Mouse (Mus musculus) MEL (cell line): Measurements from ENCODE around the gene Lrsam1. TPM values are rescaled to one million over a fixed set of nuclear protein-coding genes. Genes with fewer than 3 reads are reported as not detected.

Experiments used
- DNase-seq: peaks from one replicate; pipeline ENCODE4 v3.0.0; 2011; ENCODE audit warnings: low read depth, low spot score
- H3K27ac ChIP-seq: 2 replicates; pipeline ENCODE4 v1.5.1; 2012; ENCODE audit warnings: low read depth, mild to moderate bottlenecking, control low read depth, low read length, moderate library complexity; ENCODE audit not compliant: control insufficient read depth
- H3K27me3 ChIP-seq, 2 experiments: fragments of 150-350 bp in 1 of 2; sonication (generic) in 1 of 2; 2 replicates each; pipeline ENCODE4 v1.6.1; 2012; ENCODE audit warnings: low read length in 2 of 2, mild to moderate bottlenecking in 2 of 2, improper control_type of control experiment in 1 of 2, moderate library complexity in 1 of 2; ENCODE audit not compliant: insufficient read depth in 2 of 2, control insufficient read depth in 1 of 2
- H3K36me3 ChIP-seq, 2 experiments: 2 replicates each; pipeline ENCODE4 v1.6.1; 2012 to 2014; ENCODE audit warnings: low read length in 2 of 2, improper control_type of control experiment in 1 of 2, inconsistent platforms in 1 of 2, mild to moderate bottlenecking in 1 of 2; ENCODE audit not compliant: insufficient read depth in 2 of 2, control insufficient read depth in 1 of 2
- H3K4me1 ChIP-seq, 2 experiments: fragments of 150-350 bp in 1 of 2; sonication (generic) in 1 of 2; 2 replicates each; pipeline ENCODE4 v1.6.1; 2012; ENCODE audit warnings: low read length in 2 of 2, improper control_type of control experiment in 1 of 2, mild to moderate bottlenecking in 1 of 2; ENCODE audit not compliant: insufficient read depth in 2 of 2, control insufficient read depth in 1 of 2
- H3K4me3 ChIP-seq, 2 experiments: fragments of 150-350 bp in 1 of 2; sonication (generic) in 1 of 2; 2 replicates each; pipeline ENCODE4 v1.5.1; 2012; ENCODE audit warnings: low read depth in 2 of 2, low read length in 2 of 2, mild to moderate bottlenecking in 2 of 2, moderate library complexity in 2 of 2, control low read depth in 1 of 2, improper control_type of control experiment in 1 of 2; ENCODE audit not compliant: control insufficient read depth in 1 of 2, insufficient read depth in 1 of 2
- H3K79me2 ChIP-seq: 2 replicates; pipeline ENCODE4 v1.6.1; 2012; ENCODE audit warnings: mild to moderate bottlenecking, low read length, moderate library complexity; ENCODE audit not compliant: control insufficient read depth, poor library complexity, insufficient read depth
- H3K9ac ChIP-seq: 2 replicates; pipeline ENCODE4 v1.6.1; 2012; ENCODE audit warnings: low read depth, mild to moderate bottlenecking, control low read depth, low read length, moderate library complexity; ENCODE audit not compliant: control insufficient read depth, poor library complexity, severe bottlenecking
- H3K9me3 ChIP-seq: fragments of 150-350 bp; sonication (generic); replicated peaks from 2 replicates; pipeline ENCODE4 v1.6.1; 2012; ENCODE audit warnings: mild to moderate bottlenecking, low read length, improper control_type of control experiment, moderate library complexity; ENCODE audit not compliant: insufficient read depth
- CHD2 ChIP-seq: IDR thresholded peaks from 2 replicates; pipeline ENCODE4 v1.6.1; 2011; ENCODE audit warnings: low read length, improper control_type of control experiment
- CTCF ChIP-seq, 3 experiments: IDR thresholded peaks in 2 of 3; conservative IDR thresholded peaks in 1 of 3; 2 replicates each; pipeline ENCODE4 v1.5.1; 2011 to 2012; ENCODE audit warnings: low read length in 3 of 3, low read depth in 2 of 3, mild to moderate bottlenecking in 2 of 3, improper control_type of control experiment in 1 of 3, inconsistent platforms in 1 of 3, mixed read lengths in 1 of 3, moderate library complexity in 1 of 3; ENCODE audit not compliant: control insufficient read depth in 1 of 3, insufficient read depth in 1 of 3, poor library complexity in 1 of 3, severe bottlenecking in 1 of 3
- GATA1 ChIP-seq: IDR thresholded peaks from 2 replicates; pipeline ENCODE4 v1.6.1; 2011; ENCODE audit warnings: low read depth, low read length, improper control_type of control experiment
- HCFC1 ChIP-seq: IDR thresholded peaks from 2 replicates; pipeline ENCODE4 v1.6.1; 2012; ENCODE audit warnings: low read depth, mild to moderate bottlenecking, inconsistent platforms, low read length, improper control_type of control experiment, moderate library complexity
- MXI1 ChIP-seq: IDR thresholded peaks from 2 replicates; pipeline ENCODE4 v1.6.1; 2011; ENCODE audit warnings: mild to moderate bottlenecking, low read depth, low read length, improper control_type of control experiment
- POLR2A ChIP-seq, 2 experiments: IDR thresholded peaks; 2 replicates each; pipeline ENCODE4 v1.6.1; 2011 to 2012; ENCODE audit warnings: low read length in 2 of 2, mild to moderate bottlenecking in 2 of 2, control low read depth in 1 of 2, improper control_type of control experiment in 1 of 2, low read depth in 1 of 2, moderate library complexity in 1 of 2; ENCODE audit not compliant: control insufficient read depth in 1 of 2, insufficient read depth in 1 of 2, poor library complexity in 1 of 2
- POLR2AphosphoS5 ChIP-seq: IDR thresholded peaks from 2 replicates; pipeline ENCODE4 v1.6.1; 2012; ENCODE audit warnings: low read depth, borderline replicate concordance, mild to moderate bottlenecking, inconsistent platforms, low read length, moderate library complexity, mixed read lengths
- RAD21 ChIP-seq: IDR thresholded peaks from 2 replicates; pipeline ENCODE4 v1.6.1; 2011; ENCODE audit warnings: mild to moderate bottlenecking, low read depth, low read length, improper control_type of control experiment
- SIN3A ChIP-seq: IDR thresholded peaks from 2 replicates; pipeline ENCODE4 v1.6.1; 2012; ENCODE audit warnings: low read length, improper control_type of control experiment, inconsistent platforms
- SMC3 ChIP-seq: IDR thresholded peaks from 2 replicates; pipeline ENCODE4 v1.6.1; 2011; ENCODE audit warnings: low read depth, low read length, improper control_type of control experiment
- USF2 ChIP-seq, 2 experiments: IDR thresholded peaks; 2 replicates each; pipeline ENCODE4 v1.6.1; 2011 to 2012; ENCODE audit warnings: improper control_type of control experiment in 2 of 2, low read length in 2 of 2, borderline replicate concordance in 1 of 2, inconsistent platforms in 1 of 2, low read depth in 1 of 2, mild to moderate bottlenecking in 1 of 2; ENCODE audit not compliant: insufficient read depth in 1 of 2
- ZC3H11A ChIP-seq: IDR thresholded peaks from 2 replicates; pipeline ENCODE4 v1.6.1; 2012; ENCODE audit warnings: low read depth, mild to moderate bottlenecking, inconsistent platforms, low read length, improper control_type of control experiment
- polyA plus RNA-seq, 2 experiments: library from polyadenylated mRNA; stranded (reverse) in 1 of 2; unstranded in 1 of 2; fragments of >175 nt in 1 of 2; fragments of >200 nt in 1 of 2; gene quantifications; 2 replicates each; pipeline versions ENCODE4 v1.2.1 to v1.2.4; 2012; ENCODE audit warnings: low replicate concordance in 2 of 2, low read depth in 1 of 2; ENCODE audit not compliant: insufficient read length in 2 of 2, insufficient read depth in 1 of 2, missing spikeins in 1 of 2
- total RNA-seq: library from RNA; depleted of rRNA; stranded (reverse); fragments of 300-350 nt; gene quantifications from 2 replicates; pipeline ENCODE4 v1.2.3, GENCODE M21; 2012

Lrsam1 gene
- total and polyA plus RNA-seq, 3 experiments = 14.2 to 17.9 TPM; not detected in 1

DNA sequence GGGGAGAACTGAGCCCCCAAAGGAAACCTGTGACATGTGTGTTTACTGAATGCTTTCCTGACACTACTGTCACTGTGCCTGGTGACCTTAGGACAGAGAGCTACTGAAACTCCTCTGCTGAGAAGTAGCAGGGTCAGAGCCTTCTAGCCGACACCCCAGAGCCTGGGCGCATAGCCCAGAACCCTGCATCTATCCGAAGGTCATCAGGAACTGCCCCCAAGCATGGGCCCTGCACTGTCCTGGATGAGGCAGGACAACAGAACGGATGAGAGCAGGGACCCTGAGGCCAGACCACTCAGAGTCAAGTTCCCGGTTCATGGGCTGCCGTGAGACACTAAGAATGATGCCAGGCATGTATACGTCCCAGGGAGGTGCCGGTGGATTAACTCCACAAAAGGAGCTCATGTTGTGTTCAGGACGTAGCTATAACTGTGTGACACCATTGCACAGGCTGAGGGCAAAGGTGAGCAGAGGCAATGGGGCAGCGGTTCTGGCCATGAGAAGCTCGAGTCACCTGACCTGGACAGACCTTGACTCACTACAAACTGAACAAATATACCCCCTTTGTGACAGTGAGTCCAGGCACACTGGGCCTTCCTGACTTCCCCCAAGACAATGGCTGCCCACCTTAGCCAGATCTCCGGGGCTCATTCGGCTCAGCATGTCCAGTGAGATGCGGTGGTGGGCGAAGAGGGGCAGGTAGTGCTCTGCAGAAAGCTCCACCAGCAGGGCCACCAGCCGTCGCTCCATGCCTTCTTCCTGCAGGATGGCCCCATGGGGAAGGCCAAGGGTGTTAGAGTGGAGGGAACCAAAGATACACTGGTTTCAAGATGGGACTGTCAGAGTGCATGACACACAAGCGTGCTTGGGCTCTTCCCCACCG, 32.2 kb downstream of the Lrsam1 start:
- Histone ChIP-seq H3K4me1 (no peaks in the 10 kb centered on the region), H3K79me2 (no peaks in the 10 kb centered on the region), H3K9me3 (no peaks in the 10 kb centered on the region), H3K4me3 (no peak overlapping the region), H3K27ac (no peak overlapping the region), H3K27me3 (no peaks in the 10 kb centered on the region), H3K36me3 (no peaks in the 10 kb centered on the region), H3K9ac (no peak overlapping the region)
- no peak for DNase-seq
- no peak for TF ChIP-seq USF2 (IDR thresholded peaks at IDR 0.05; ENCODE audit: borderline replicate concordance in 1 of 2, insufficient read depth in 1 of 2, low read depth in 1 of 2, low read length in 2 of 2)
- no peak for TF ChIP-seq SIN3A
- TF ChIP-seq CHD2 = no peak
- no peak for TF ChIP-seq HCFC1

DNA sequence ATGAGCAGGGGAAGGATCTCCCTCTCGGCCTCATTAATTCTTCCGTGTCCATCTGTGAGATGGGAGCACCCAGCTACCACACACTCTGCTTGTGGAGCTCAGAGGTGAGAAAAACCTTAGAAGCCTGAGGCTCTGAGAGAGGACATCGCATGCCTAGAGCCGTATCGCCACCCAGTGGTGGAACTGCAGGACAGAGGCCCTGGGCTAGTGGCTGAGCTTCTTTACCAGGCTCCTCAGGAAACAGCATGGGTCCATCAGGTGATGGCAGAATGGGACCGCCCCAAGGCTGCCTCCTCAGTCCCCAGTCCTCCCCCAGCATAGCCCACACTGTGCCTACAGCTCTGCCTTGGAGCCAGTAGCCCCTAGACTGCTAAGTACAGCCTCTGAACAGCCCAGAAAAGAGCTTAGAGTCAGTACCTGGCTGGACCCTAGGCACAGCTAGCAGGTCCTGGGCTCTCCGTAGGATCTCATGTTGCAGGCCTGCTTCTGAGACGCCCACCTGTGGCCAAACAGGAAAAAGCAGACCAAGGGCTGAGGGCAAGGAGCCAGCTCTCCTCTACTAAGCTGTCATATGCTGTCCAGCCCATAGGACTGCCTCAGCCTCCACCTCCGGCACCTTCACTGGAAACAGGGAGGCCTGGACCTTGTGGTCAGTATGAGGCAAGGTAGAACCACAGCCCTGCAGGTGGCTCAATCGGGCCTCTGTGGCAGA, 33.0 kb downstream of the Lrsam1 start:
- Histone ChIP-seq H3K36me3 (no peaks in the 10 kb centered on the region), H3K9ac (no peak overlapping the region), H3K79me2 (no peaks in the 10 kb centered on the region), H3K27me3 (no peaks in the 10 kb centered on the region), H3K4me3 (no peak overlapping the region), H3K4me1 (no peaks in the 10 kb centered on the region), H3K27ac (no peak overlapping the region), H3K9me3 (no peaks in the 10 kb centered on the region)
- TF ChIP-seq RAD21 (peak; percentile 79), GATA1 (no peak), CTCF (IDR thresholded peaks at IDR 0.05 in 2 of 3, conservative IDR thresholded peaks at IDR 0.05 in 1 of 3; ENCODE audit: control insufficient read depth in 1 of 3, insufficient read depth in 1 of 3, low read depth in 2 of 3, low read length in 3 of 3, poor library complexity in 1 of 3, severe bottlenecking in 1 of 3) (peak; percentile 61 to 87 (median 81)), ZC3H11A (peak; percentile 57), SMC3 (peak; percentile 71)
- peak; percentile 61 for DNase-seq

DNA sequence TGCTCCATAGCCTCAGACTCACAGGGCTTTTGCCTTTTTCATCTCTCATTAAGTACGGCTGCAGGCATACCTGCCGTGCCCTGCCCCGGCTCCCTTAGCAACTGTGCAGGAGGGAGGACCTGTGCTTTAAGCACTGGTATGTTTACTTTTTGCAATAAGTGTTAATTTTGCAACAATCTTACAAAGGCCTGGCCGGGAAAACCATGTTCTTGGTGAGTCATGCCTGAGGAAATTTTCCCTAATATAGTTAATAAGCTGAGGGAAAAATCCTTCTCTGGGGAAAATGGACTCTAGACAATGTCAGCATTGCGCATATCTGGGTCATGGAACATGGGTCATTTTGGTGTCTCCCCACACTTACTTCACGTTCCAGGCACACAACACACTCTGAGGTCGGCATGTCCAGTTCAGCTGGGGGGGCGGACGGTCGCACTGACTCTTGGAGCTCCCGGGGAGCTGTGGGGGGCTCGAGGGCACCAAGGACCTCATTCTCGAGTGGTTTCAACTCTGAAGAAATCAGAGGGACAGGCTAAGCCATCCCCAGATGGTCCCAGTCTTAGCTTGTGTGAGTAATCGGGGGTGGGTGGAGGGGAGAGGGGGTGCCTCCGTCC, 33.7 kb downstream of the Lrsam1 start:
- DNase-seq = no peak
- TF ChIP-seq POLR2AphosphoS5 = no peak
- no peak for TF ChIP-seq POLR2A (IDR thresholded peaks at IDR 0.05; ENCODE audit: control insufficient read depth in 1 of 2, insufficient read depth in 1 of 2, low read depth in 1 of 2, low read length in 2 of 2, poor library complexity in 1 of 2)
- no peak for TF ChIP-seq MXI1
- no peaks in the 10 kb centered on the region for H3K36me3 ChIP-seq

More for the DNA sequence above, 33.7 kb downstream of the Lrsam1 start:
- no peak overlapping the region for H3K9ac ChIP-seq
- H3K27me3 ChIP-seq = no peaks in the 10 kb centered on the region
- H3K4me1 ChIP-seq = no peaks in the 10 kb centered on the region
- H3K9me3 ChIP-seq = no peaks in the 10 kb centered on the region
- no peak overlapping the region for H3K27ac ChIP-seq
- no peak overlapping the region for H3K4me3 ChIP-seq
- no peaks in the 10 kb centered on the region for H3K79me2 ChIP-seq
